8 mouse cellular contexts compared by ENCODE assay signal in the genomic region with DNA sequence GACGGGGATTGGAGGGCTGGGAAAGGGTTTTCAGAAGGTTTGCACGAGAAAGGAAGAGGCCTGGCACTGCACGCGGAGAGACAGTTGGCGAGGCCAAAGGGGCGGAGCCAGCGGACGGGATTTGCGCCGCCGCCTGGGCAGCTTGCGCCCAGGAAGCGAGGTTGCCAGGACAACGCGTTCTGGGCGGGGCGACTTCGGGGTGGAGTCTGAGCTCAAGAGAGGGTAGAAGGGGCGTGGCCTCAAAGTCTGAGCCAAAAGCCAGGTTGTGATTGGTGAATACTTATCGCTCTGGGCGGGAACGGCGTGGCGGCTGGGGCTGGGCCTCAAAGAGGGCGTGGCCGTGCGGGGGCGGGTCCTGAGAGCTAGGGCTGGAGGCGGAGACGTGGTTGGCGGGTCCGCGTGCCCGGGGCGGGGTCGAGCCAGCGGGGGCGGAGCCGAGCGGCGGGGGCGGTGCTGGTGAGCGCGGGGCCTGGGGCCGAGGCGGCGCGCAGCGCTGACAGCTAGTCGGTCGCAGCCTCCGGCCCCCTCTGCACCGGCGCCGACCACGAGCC. TPM values are rescaled to one million over a fixed set of nuclear protein-coding genes. Genes with fewer than 3 reads are reported as not detected.
DNase-seq lines count a peak whose midpoint lies in the region; ATAC-seq and TF ChIP-seq lines count a peak whose summit lies in the region.

A gene (plus strand): TSS at position 487 of the 551 bp plus-strand sequence.

- intact Hi-C loops in gastrocnemius, adult 2 months (cut with DNase I): loop anchor here (1.0 kb wide), 1 partner anchor 160 kb away; no protein-coding TSS in a partner anchor

- 0 out of 2 replicates have a peak, but pooled peaks cover 2% of the 10 kb centered on the region for H3K27me3 ChIP-seq in hindbrain, embryonic 16.5 days (replicated peaks; ENCODE audit: control insufficient read depth, insufficient read depth, low read length)

- no peaks in the 10 kb centered on the region for H3K36me3 ChIP-seq in hindbrain, embryonic 16.5 days (ENCODE audit: control insufficient read depth, insufficient read depth, low read length)

- no peak for TF ChIP-seq CTCF in cortical plate, adult 2 months (IDR thresholded peaks at IDR 0.05; ENCODE audit: extremely low read depth, insufficient read depth, low read length)
- no peak; the same call in 1 of the 2 replicates for TF ChIP-seq CTCF in gastrocnemius, adult 2 months (IDR thresholded peaks at IDR 0.05)

- 0 out of 2 replicates have a peak within 1 kb of the TSS, but pooled peaks have one; percentile 4 for H3K27ac ChIP-seq in cortical plate, adult 2 months (ENCODE audit: insufficient read depth, low read length)
- peak within 1 kb of the TSS; percentile 76 for H3K27ac ChIP-seq in gastrocnemius, adult 2 months
- peak within 1 kb of the TSS; percentile 78 for H3K27ac ChIP-seq in hindbrain, embryonic 16.5 days (ENCODE audit: low read depth, low read length)

- peak within 1 kb of the TSS; percentile 83 for H3K9ac ChIP-seq in hindbrain, embryonic 16.5 days (ENCODE audit: low read depth, low read length)

- under 1% methylated on average over 26 of the region's 56 CpGs for WGBS in hindbrain, embryonic 16.5 days

- H3K4me1 ChIP-seq in cortical plate, adult 2 months (ENCODE audit: control insufficient read depth, insufficient read depth, low read length): peaks cover 3% of the 10 kb centered on the region; the same call in 1 of the 2 replicates
- peaks cover 14% of the 10 kb centered on the region for H3K4me1 ChIP-seq in hindbrain, embryonic 16.5 days (ENCODE audit: control insufficient read depth, insufficient read depth, low read depth, low read length)

- TF ChIP-seq POLR2A in cortical plate, adult 2 months (IDR thresholded peaks at IDR 0.05; ENCODE audit: extremely low read depth, insufficient read depth, low read length): no peak

- H3K9me3 ChIP-seq in hindbrain, embryonic 16.5 days (ENCODE audit: control insufficient read depth, low read length): no peaks in the 10 kb centered on the region

- peak within 1 kb of the TSS; percentile 99 for H3K4me2 ChIP-seq in hindbrain, embryonic 16.5 days (ENCODE audit: low read length)

- peak; percentile 94 for ATAC-seq in hindbrain, embryonic 16.5 days

- peak; percentile 98 for DNase-seq in adipocyte (ENCODE audit: low spot score)
- DNase-seq in gastrocnemius, adult 2 months: peak; percentile 100
- DNase-seq in left cerebral cortex, adult 11 months (ENCODE audit: low spot score): peak; percentile 100
- DNase-seq in lung, postnatal 36 days: peak; percentile 100
- DNase-seq in retina, postnatal 1 day: peak; percentile 100
- peak; percentile 98 for DNase-seq in thymus, postnatal 4 days

- H3K4me3 ChIP-seq in cortical plate, adult 2 months (ENCODE audit: insufficient read depth, low read length): peak within 1 kb of the TSS; percentile 45
- H3K4me3 ChIP-seq in gastrocnemius, adult 2 months: peak within 1 kb of the TSS; percentile 80
- H3K4me3 ChIP-seq in hindbrain, embryonic 16.5 days (ENCODE audit: low read length): peak within 1 kb of the TSS; percentile 80

RNA-seq across cellular contexts. Expression of the gene that starts here (rescaled TPM):
- 463 and 465 TPM in 2 replicates for polyA plus RNA-seq in cortical plate, adult 2 months (2012; rRNA removed)
- under 1 TPM; 0.10 to 0.25 TPM for total RNA-seq in gastrocnemius, adult 2 months (2021)
- polyA plus RNA-seq in hindbrain, embryonic 16.5 days (2015; fragmentation: Nextera tagmentation; extraction: Ambion mirVana): 38.3 and 40.1 TPM in 2 replicates

Comparison
In these comparisons a context has a peak if more than half of its experiments do, and no peak if none do; other contexts are left out.
1. Peak in every context shown above with its lines: DNase-seq, ATAC-seq, H3K4me3 ChIP-seq and H3K27ac ChIP-seq.
2. RNA of the gene that starts here (polyA plus RNA-seq): 463 to 465 TPM in cortical plate, adult 2 months; 38.3 to 40.1 TPM in hindbrain, embryonic 16.5 days; every median in the first group is over 10 times any median in the second.
3. Peak in DNase-seq, H3K4me3 ChIP-seq and H3K27ac ChIP-seq in gastrocnemius, adult 2 months; RNA of the gene not detected or under 1 TPM.
4. H3K27ac ChIP-seq: peak in every context shown above with its lines; median percentile 78 in hindbrain, embryonic 16.5 days; 76 in gastrocnemius, adult 2 months; 4 in cortical plate, adult 2 months.